In genomic region chr9:61380258-61381062, GRCm38 (mm10) we compare ENCODE assay signal across 9 mouse cellular contexts. TPM values are rescaled to one million over a fixed set of nuclear protein-coding genes. Genes with fewer than 3 reads are reported as not detected.
DNase-seq lines count a peak whose midpoint lies in the region; ATAC-seq and TF ChIP-seq lines count a peak whose summit lies in the region.
"Had no signal": no experiment of that assay in that cellular context is flagged by ENCODE, and none has a peak within 500 bp of the region (broad histone marks: within the 10 kb centered on the region; RNA-seq: fewer than 3 reads in every experiment).

No protein-coding gene starts in this region.

- no peak for TF ChIP-seq CTCF in brain, embryonic 14.5 days (IDR thresholded peaks at IDR 0.05; ENCODE audit: borderline replicate concordance, extremely low read depth, insufficient read depth, insufficient read length)

- intact Hi-C loops in gastrocnemius, postnatal 14 days (cut with DNase I; ENCODE audit: low total_unique reads) = no loop called here

- peaks cover 86% of the 10 kb centered on the region for H3K36me3 ChIP-seq in hindbrain, embryonic 10.5 days
- H3K36me3 ChIP-seq in midbrain, embryonic 13.5 days = peaks cover 29% of the 10 kb centered on the region

- peak overlapping the region; percentile 13; the same call in 1 of the 2 replicates for H3K27ac ChIP-seq in hindbrain, embryonic 10.5 days
- peak overlapping the region; percentile 75 for H3K27ac ChIP-seq in midbrain, embryonic 13.5 days
- H3K27ac ChIP-seq: macrophage had no signal

- WGBS in hindbrain, embryonic 10.5 days = 30% methylated on average over 18 of the region's 18 CpGs
- WGBS in midbrain, embryonic 13.5 days = 16% methylated on average over 18 of the region's 18 CpGs

- ATAC-seq in midbrain, embryonic 13.5 days = peak; percentile 38

- peaks cover 25% of the 10 kb centered on the region for H3K27me3 ChIP-seq in hindbrain, embryonic 10.5 days (ENCODE audit: insufficient read depth, poor library complexity, severe bottlenecking)
- H3K27me3 ChIP-seq in midbrain, embryonic 13.5 days = peaks cover 3% of the 10 kb centered on the region; the same call in 1 of the 2 replicates

- peak overlapping the region; percentile 4 for H3K4me3 ChIP-seq in hindbrain, embryonic 10.5 days
- H3K4me3 ChIP-seq in midbrain, embryonic 13.5 days (replicated peaks) = peak overlapping the region; percentile 13

- H3K4me1 ChIP-seq in hindbrain, embryonic 10.5 days (replicated peaks) = peaks cover 100% of the 10 kb centered on the region
- peaks cover 100% of the 10 kb centered on the region for H3K4me1 ChIP-seq in midbrain, embryonic 13.5 days (replicated peaks)

- no peak for TF ChIP-seq POLR2A in brain, embryonic 14.5 days (IDR thresholded peaks at IDR 0.05; ENCODE audit: borderline replicate concordance, extremely low read depth, insufficient read depth, insufficient read length, poor library complexity, severe bottlenecking)

- H3K9me3 ChIP-seq in hindbrain, embryonic 10.5 days = no peaks in the 10 kb centered on the region
- no peaks in the 10 kb centered on the region for H3K9me3 ChIP-seq in midbrain, embryonic 13.5 days

- peak overlapping the region; percentile 94 for H3K4me2 ChIP-seq in midbrain, embryonic 13.5 days (replicated peaks)

- peak; percentile 32 to 55 for DNase-seq in CD8-positive naive resting alpha-beta T cell, adult 2 months (ENCODE audit: low read depth in 2 of 2, low spot score in 2 of 2)
- peak; percentile 94 for DNase-seq in brain, embryonic 14.5 days (ENCODE audit: low read depth)
- DNase-seq in hindbrain, embryonic 10.5 days (ENCODE audit: low spot score) = peak; percentile 44
- DNase-seq in frontal cortex, postnatal 36 days (ENCODE audit: low spot score in 2 of 2) = no peak
- DNase-seq in ovary, postnatal 10 days (ENCODE audit: low spot score) = no peak
- no peak for DNase-seq in gastrocnemius, postnatal 14 days
- no peak for DNase-seq in layer of hippocampus, adult 18-20 months (ENCODE audit: low spot score in 2 of 2)

- no peak overlapping the region; the same call in 1 of the 2 replicates for H3K9ac ChIP-seq in midbrain, embryonic 13.5 days (replicated peaks)

RNA-seq across cellular contexts. Expression of gene Tle3, which starts 8.3 kb away (rescaled TPM):
- polyA plus RNA-seq in brain, embryonic 14.5 days (2012; rRNA removed) = 108 and 121 TPM in 2 replicates
- polyA plus RNA-seq in hindbrain, embryonic 10.5 days (2016; fragmentation: Nextera tagmentation; extraction: Ambion mirVana) = 47.4 and 56.0 TPM in 2 replicates
- 40.7 and 50.8 TPM in 2 replicates for polyA plus RNA-seq in midbrain, embryonic 13.5 days (2015; fragmentation: Nextera tagmentation; extraction: Ambion mirVana)
- total RNA-seq in gastrocnemius, postnatal 14 days (2021) = 10 to 100 TPM; 12.5 to 14.2 TPM
- 10 to 100 TPM; 58.1 to 59.7 TPM for total RNA-seq in layer of hippocampus, adult 18-20 months (2021)

Comparison
In these comparisons a context has a peak if more than half of its experiments do, and no peak if none do; other contexts are left out.
1. DNase-seq: peak in CD8-positive naive resting alpha-beta T cell, adult 2 months (2 of 2), brain, embryonic 14.5 days (single experiment) and hindbrain, embryonic 10.5 days (single experiment); none in frontal cortex, postnatal 36 days (0 of 2), ovary, postnatal 10 days (single experiment), gastrocnemius, postnatal 14 days (single experiment) and layer of hippocampus, adult 18-20 months (0 of 2).